Mouse (Mus musculus) lung, embryonic 16.5 days (tissue): Measurements from ENCODE around the gene Gm9745. TPM values are rescaled to one million over a fixed set of nuclear protein-coding genes. Genes with fewer than 3 reads are reported as not detected.
"Not testable (repeated sequence)": the region's sequence is repeated elsewhere in the genome, so short reads cannot be mapped to it uniquely, and the experiment has no call there.

Experiments used
- ATAC-seq: fragments of 200-750 bp; cut with Nextera tagmentation; 2 replicates; pipeline ENCODE4 v1.8.0; 2017; ENCODE audit warnings: low read depth, mild to moderate bottlenecking, moderate library complexity
- H3K27ac ChIP-seq: fragments of 300-500 bp; sonication (generic); 2 replicates; pipeline ENCODE4 v1.5.1; 2014; ENCODE audit warnings: mild to moderate bottlenecking, control low read depth, low read length
- H3K27me3 ChIP-seq: fragments of 300-500 bp; sonication (generic); 2 replicates; pipeline ENCODE4 v1.6.1; 2014; ENCODE audit warnings: low read depth, low read length, mixed read lengths; ENCODE audit not compliant: control insufficient read depth, insufficient read depth
- H3K36me3 ChIP-seq: fragments of 300-500 bp; sonication (generic); 2 replicates; pipeline ENCODE4 v1.6.1; 2014; ENCODE audit warnings: low read length; ENCODE audit not compliant: control insufficient read depth, insufficient read depth
- H3K4me1 ChIP-seq: fragments of 300-500 bp; sonication (generic); replicated peaks from 2 replicates; pipeline ENCODE4 v1.6.1; 2014; ENCODE audit warnings: low read length, mixed read lengths; ENCODE audit not compliant: control insufficient read depth, insufficient read depth
- H3K4me2 ChIP-seq: fragments of 300-500 bp; sonication (generic); 2 replicates; pipeline ENCODE4 v1.6.1; 2014; ENCODE audit warnings: low read depth, low read length, control low read depth
- H3K4me3 ChIP-seq: fragments of 300-500 bp; sonication (generic); 2 replicates; pipeline ENCODE4 v1.5.1; 2014; ENCODE audit warnings: mild to moderate bottlenecking, low read length, control low read depth
- H3K9ac ChIP-seq: fragments of 300-500 bp; sonication (generic); 2 replicates; pipeline ENCODE4 v1.6.1; 2014; ENCODE audit warnings: low read length, control low read depth
- H3K9me3 ChIP-seq: fragments of 300-500 bp; sonication (generic); 2 replicates; pipeline ENCODE4 v1.6.1; 2016; ENCODE audit warnings: low read length; ENCODE audit not compliant: control insufficient read depth
- whole genome bisulfite sequencing: fragments of 180-500 bp; shearing (Covaris S2); extraction: QIAGEN DNeasy Blood & Tissue Kit; methylation state at CpG from one replicate; pipeline ENCODE4 v1.1.7; 2014; 5-methylcytosine and 5-hydroxymethylcytosine counted together
- polyA plus RNA-seq: library from polyadenylated mRNA; unstranded; fragments of >200 nt; fragmentation: Nextera tagmentation; extraction: Ambion mirVana; gene quantifications from 2 replicates; pipeline ENCODE4 v1.2.1, GENCODE M21; 2015

Gene Gm9745
- polyA plus RNA-seq, 1 experiment from 2014 or later, result not detected

DNA sequence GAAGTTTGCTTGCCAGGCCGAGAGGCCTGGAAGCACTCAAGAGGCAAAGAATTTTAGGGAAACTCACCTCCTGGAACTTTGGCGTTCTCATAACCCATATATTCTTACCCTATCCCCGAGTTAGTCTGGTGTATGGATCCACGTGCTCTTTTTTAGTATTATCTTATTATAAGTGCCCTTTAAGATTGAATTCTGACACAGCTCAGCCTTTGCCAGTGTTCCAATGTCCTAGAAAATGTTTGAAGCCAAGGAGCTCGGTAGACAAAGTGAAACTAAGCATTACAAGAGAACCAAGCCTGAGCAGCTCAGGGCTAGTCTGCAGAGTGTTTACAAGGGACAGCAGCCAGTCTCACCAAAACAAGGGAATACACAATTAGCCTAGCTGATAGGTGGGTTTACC is 14.2 kb upstream of the Gm9745 start:
- not testable (repeated sequence) for H3K27ac ChIP-seq, H3K4me3 ChIP-seq, H3K9me3 ChIP-seq, H3K4me1 ChIP-seq, H3K36me3 ChIP-seq, H3K9ac ChIP-seq, H3K4me2 ChIP-seq, ATAC-seq, H3K27me3 ChIP-seq
- 35% methylated on average over 5 of the region's 5 CpGs for WGBS

- not testable (repeated sequence) for H3K4me1 ChIP-seq, ATAC-seq, H3K27me3 ChIP-seq, H3K4me2 ChIP-seq, H3K9ac ChIP-seq, H3K4me3 ChIP-seq, H3K36me3 ChIP-seq, H3K27ac ChIP-seq, H3K9me3 ChIP-seq
- 72% methylated on average over 3 of the region's 3 CpGs for WGBS
Observed at GRCm38 (mm10) chr13:8961128-8961888, 13.3 kb upstream of the Gm9745 start.

DNA sequence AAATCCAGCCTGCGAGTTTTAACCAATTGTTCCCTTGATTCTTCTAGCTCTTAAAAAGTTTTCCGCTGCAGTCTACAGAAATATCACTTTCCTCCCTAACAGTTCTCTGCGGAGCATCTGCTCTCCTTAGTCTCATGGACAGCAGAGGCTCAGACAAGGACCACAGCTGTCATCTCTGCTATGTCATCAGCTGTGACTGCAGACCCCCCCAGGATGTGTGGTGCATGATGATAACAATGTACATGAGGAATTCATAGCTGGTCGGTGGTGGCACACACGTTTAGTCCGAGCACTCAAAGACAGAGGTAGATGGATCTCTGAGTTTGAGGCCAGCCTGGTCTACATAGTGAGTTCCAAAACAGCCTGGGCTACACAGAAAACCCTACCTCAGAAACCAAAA is 11.5 kb upstream of the Gm9745 start:
- H3K4me2 ChIP-seq, H3K27me3 ChIP-seq, H3K9me3 ChIP-seq, H3K9ac ChIP-seq, ATAC-seq, H3K36me3 ChIP-seq, H3K4me3 ChIP-seq, H3K27ac ChIP-seq, H3K4me1 ChIP-seq: not testable (repeated sequence)
- 76% methylated on average over 5 of the region's 6 CpGs for WGBS

DNA sequence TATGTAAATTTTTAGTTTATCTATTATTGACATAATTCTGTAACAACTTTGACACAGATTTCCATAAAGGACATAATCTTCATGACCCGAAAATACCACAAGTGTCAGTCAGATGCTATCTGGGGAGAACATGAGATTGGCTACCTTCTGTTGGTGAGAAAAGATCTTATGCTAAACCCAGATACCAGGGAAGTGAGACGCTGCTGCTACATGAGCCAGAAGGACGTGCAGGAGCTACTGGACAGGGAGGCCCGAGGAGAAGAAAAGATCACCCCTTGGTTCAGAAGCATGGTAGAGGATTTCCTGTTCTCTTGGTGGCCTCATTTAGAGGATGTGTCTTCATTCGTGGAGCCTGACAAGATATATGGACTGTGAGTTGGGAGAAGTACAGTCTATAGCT is 11.0 kb upstream of the Gm9745 start:
- not testable (repeated sequence) for H3K9me3 ChIP-seq, H3K27ac ChIP-seq, H3K9ac ChIP-seq, H3K27me3 ChIP-seq, H3K36me3 ChIP-seq, H3K4me2 ChIP-seq, H3K4me3 ChIP-seq, ATAC-seq, H3K4me1 ChIP-seq
- WGBS, result 29% methylated on average over 1 of the region's 5 CpGs

GRCm38 (mm10) chr13:8956873-8957272 is 8.8 kb upstream of the Gm9745 start:
- H3K4me1 ChIP-seq, H3K27ac ChIP-seq, H3K27me3 ChIP-seq, H3K36me3 ChIP-seq, ATAC-seq, H3K4me3 ChIP-seq, H3K4me2 ChIP-seq, H3K9me3 ChIP-seq, H3K9ac ChIP-seq: not testable (repeated sequence)
- no CpG with 5 or more reads among the region's 5 CpGs for WGBS

DNA sequence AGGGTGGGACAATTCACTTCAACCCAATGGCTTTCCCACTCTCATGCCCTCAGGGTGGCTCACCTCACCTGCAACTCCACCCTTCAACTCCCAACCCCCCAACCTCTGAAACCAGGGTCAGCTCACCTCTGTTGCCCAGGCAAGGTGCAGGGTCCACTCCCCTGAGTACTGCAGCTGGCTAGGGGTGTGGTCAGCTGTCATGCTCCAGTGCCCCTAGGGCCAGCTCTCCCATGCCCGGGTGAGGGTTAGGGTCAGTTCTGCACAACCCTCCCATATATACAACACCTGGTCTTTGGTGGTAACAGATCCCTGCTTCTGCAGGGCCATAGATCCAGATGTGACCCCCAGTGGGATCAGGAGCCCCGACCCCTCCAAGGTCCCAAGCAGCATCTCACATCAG is 7.1 kb upstream of the Gm9745 start:
- not testable (repeated sequence) for ATAC-seq, H3K9ac ChIP-seq, H3K36me3 ChIP-seq, H3K4me1 ChIP-seq, H3K4me2 ChIP-seq, H3K9me3 ChIP-seq, H3K4me3 ChIP-seq, H3K27me3 ChIP-seq, H3K27ac ChIP-seq
- 90% methylated on average over 2 of the region's 2 CpGs for WGBS

- not testable (repeated sequence) for H3K4me3 ChIP-seq, H3K9me3 ChIP-seq, H3K36me3 ChIP-seq, H3K27me3 ChIP-seq, H3K9ac ChIP-seq, ATAC-seq, H3K4me2 ChIP-seq, H3K27ac ChIP-seq, H3K4me1 ChIP-seq
Observed at GRCm38 (mm10) chr13:8952563-8952962, 4.5 kb upstream of the Gm9745 start, which contains the start of gene Idi2. TSS of gene Idi2 (plus strand) at chr13:8952863.

GRCm38 (mm10) chr13:8943828-8944227 is 4.2 kb downstream of the Gm9745 start:
- WGBS, result no CpG with 5 or more reads among the region's 5 CpGs

DNA sequence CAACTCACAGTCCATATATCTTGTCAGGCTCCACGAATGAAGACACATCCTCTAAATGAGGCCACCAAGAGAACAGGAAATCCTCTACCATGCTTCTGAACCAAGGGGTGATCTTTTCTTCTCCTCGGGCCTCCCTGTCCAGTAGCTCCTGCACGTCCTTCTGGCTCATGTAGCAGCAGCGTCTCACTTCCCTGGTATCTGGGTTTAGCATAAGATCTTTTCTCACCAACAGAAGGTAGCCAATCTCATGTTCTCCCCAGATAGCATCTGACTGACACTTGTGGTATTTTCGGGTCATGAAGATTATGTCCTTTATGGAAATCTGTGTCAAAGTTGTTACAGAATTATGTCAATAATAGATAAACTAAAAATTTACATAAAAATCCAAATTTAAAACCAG is 6.3 kb downstream of the Gm9745 start:
- 0% methylated on average over 1 of the region's 5 CpGs for WGBS
- H3K9ac ChIP-seq, H3K36me3 ChIP-seq, H3K4me1 ChIP-seq, H3K27ac ChIP-seq, H3K27me3 ChIP-seq, ATAC-seq, H3K4me2 ChIP-seq, H3K4me3 ChIP-seq, H3K9me3 ChIP-seq: not testable (repeated sequence)

More at GRCm38 (mm10) chr13:8943828-8944227, 4.2 kb downstream of the Gm9745 start:
- not testable (repeated sequence) for H3K4me3 ChIP-seq, H3K9ac ChIP-seq, H3K9me3 ChIP-seq, H3K27me3 ChIP-seq, H3K27ac ChIP-seq, H3K4me2 ChIP-seq, ATAC-seq, H3K36me3 ChIP-seq, H3K4me1 ChIP-seq

GRCm38 (mm10) chr13:8941110-8941509 is 6.9 kb downstream of the Gm9745 start:
- not testable (repeated sequence) for H3K27ac ChIP-seq, H3K4me2 ChIP-seq, H3K9ac ChIP-seq, H3K9me3 ChIP-seq, H3K27me3 ChIP-seq, H3K4me3 ChIP-seq, H3K4me1 ChIP-seq, ATAC-seq, H3K36me3 ChIP-seq
- 71% methylated on average over 4 of the region's 4 CpGs for WGBS
